Mouse (Mus musculus) central nervous system, embryonic 18 days (tissue): ENCODE data around the gene Amn1. TPM values are rescaled to one million over a fixed set of nuclear protein-coding genes. Genes with fewer than 3 reads are reported as not detected.

Experiments
- polyA plus RNA-seq: library from polyadenylated mRNA; depleted of rRNA; stranded (reverse); fragments of >200 nt; gene quantifications from 2 replicates; pipeline ENCODE4 v1.2.3, GENCODE M21; 2012; rRNA removed

The Amn1 gene
- 68.6 and 80.0 TPM in 2 replicates for polyA plus RNA-seq

GRCm38 (mm10) chr6:149188041-149188924, at the start of gene Amn1:
Gene Amn1, minus strand, starts transcription at chr6:149188712.

DNA sequence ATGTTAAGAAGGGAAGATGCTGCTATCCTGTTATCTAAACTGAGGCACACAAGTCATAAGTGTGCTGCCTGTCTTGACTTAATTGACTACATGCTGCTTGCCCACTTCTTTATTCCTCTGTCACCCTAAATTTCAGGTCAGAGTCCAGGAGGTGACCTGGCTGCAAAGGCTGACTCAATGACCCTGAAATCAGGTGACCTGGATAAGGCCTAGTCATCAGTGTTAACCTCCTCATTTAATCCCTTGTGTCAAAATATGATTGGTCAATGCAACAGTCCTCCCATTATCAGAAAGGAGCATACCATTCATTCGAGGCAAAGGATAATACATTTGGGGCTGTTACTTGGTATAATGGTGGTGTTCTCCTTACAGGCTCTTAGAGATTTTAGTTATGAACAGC, 49.0 kb downstream of the Amn1 start, which contains the start of gene Etfbkmt:
Gene Etfbkmt, plus strand, starts transcription at position 379 of the 400 bp plus-strand sequence.

DNA sequence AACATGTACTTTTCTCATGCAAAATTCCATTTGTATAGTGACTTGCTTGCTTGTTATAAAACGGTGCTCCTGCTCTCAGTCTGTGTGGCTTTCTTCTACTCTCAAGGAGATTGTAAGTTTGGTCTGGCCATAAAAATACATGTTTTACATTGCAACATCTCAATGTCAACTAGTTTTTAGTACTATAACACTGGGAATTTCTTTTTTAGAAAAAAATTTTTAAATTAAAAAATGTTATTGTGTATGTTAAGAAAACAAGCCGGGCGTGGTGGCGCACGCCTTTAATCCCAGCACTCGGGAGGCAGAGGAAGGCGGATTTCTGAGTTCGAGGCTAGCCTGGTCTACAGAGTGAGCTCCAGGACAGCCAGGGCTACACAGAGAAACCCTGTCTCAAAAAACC, 58.6 kb downstream of the Amn1 start, which contains the start of gene Gm10203:
Gene Gm10203, plus strand, starts transcription at position 301 of the 400 bp plus-strand sequence.

Other genes with a start within 250 kb of the Amn1 start
- gene Sinhcaf, start 242.2 kb downstream of the Amn1 start, polyA plus RNA-seq = 19.9 and 20.9 TPM in 2 replicates
- gene Dennd5b, start 87.0 kb downstream of the Amn1 start, polyA plus RNA-seq = 11.2 and 11.6 TPM in 2 replicates
- gene Gm10203, start 58.5 kb downstream of the Amn1 start, polyA plus RNA-seq = not detected in 2 replicates
- gene Etfbkmt, start 48.9 kb downstream of the Amn1 start, polyA plus RNA-seq = 5.0 and 6.9 TPM in 2 replicates
- gene Resf1, start 120.7 kb upstream of the Amn1 start, polyA plus RNA-seq = 8.3 TPM in 2 replicates
- gene Bicd1, start 220.2 kb upstream of the Amn1 start, polyA plus RNA-seq = 14.3 and 17.3 TPM in 2 replicates